Mouse (Mus musculus): ENCODE measurements around the gene Kif28.
"Not testable (repeated sequence)": the region's sequence is repeated elsewhere in the genome, so short reads cannot be mapped to it uniquely, and the experiment has no call there.

Kif28 gene

DNA sequence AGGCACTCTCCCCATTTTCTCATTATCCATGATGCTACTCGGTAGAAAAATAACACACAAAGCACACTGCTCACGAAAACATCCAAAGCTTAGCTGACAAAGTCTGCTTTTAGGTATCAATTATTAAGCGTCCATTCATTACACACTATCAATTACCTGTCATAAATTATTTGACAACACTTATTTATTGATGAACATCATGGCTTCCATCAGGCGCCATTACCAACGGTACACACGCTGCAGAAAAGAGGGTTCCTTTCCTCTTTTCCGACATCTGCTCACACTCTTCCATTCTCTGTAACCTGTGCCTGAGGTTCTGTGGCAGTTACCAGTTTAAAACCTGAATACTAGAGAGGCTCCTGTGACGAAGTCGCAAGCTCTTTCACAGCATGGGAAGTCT is at the start of gene Kif28:
Gene Kif28 (minus strand): TSS at position 101 of the 400 bp plus-strand sequence.
- DNase-seq (ENCODE audit: low read depth, low spot score) = no peak

GRCm38 (mm10) chr1:179787281-179787680 is 42.2 kb upstream of the Kif28 start:
- DNase-seq (ENCODE audit: low read depth, low spot score) = no peak

DNA sequence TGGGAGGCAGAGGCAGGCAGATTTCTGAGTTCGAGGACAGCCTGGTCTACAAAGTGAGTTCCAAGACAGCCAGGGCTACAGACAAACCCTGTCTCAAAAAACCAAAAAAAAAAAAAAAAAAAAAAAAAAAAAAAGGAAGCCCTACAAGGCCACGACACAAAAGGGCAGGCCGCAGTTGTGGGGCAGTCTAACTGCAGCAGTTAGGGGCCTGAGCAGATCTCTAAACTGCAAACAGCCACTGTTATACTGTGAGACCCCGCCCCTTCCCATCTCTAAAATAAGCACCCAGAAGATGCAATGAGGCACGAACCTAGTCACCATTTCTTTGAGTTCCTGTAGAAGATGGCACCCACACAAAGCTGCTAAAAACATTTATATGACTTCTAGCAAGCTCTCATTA is 40.4 kb upstream of the Kif28 start:
- no peak for DNase-seq (ENCODE audit: low read depth, low spot score)

- no peak for DNase-seq (ENCODE audit: low read depth, low spot score)
Observed at GRCm38 (mm10) chr1:179784098-179784497, 39.0 kb upstream of the Kif28 start.

- DNase-seq (ENCODE audit: low read depth, low spot score) = no peak
Observed at GRCm38 (mm10) chr1:179776831-179777230, 31.8 kb upstream of the Kif28 start.

GRCm38 (mm10) chr1:179760553-179760952 is 15.5 kb upstream of the Kif28 start:
- no peak for DNase-seq (ENCODE audit: low read depth, low spot score)

GRCm38 (mm10) chr1:179760086-179760485 is 15.0 kb upstream of the Kif28 start:
- DNase-seq (ENCODE audit: low read depth, low spot score) = no peak

DNA sequence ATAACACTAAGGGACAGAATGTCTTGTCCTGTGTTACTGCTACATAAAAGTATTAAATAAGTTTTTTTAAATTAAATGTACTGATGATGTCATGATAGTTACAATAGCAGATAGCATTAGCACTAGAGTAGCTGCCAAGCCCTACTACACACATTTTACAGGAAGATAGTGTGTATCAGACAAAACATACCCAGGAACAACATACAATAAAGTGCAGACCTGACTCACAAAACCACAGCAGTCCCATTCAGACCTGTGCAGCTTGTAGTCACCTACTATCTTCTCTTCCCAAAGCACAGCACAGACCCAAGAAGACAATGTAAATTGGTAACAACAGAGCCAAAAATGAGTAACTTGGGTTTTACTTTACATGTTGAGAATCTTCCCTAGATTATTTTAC is 11.4 kb upstream of the Kif28 start:
- DNase-seq (ENCODE audit: low read depth, low spot score) = no peak

GRCm38 (mm10) chr1:179753006-179753405 is 7.9 kb upstream of the Kif28 start:
- DNase-seq (ENCODE audit: low read depth, low spot score) = no peak

DNA sequence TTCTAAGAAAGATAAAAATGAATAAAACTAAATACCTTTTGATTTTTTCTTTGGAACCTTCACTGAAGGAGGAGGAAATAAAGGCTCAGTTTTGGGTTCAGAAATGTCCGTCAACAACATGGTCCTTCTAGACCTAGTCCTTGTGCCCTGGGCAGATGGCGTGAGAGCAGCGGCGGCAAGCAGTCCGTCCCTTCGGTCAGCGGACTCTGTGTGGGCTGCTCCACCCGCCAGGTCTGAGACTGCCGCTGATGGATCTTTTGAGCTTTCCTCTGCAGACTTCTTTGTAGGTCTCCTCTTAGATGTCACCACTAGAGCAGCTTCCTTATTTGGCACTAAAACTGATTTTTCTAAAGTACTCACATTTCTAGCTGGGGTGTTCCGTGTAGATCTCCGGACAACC is 7.2 kb upstream of the Kif28 start:
- DNase-seq (ENCODE audit: low read depth, low spot score) = no peak

DNA sequence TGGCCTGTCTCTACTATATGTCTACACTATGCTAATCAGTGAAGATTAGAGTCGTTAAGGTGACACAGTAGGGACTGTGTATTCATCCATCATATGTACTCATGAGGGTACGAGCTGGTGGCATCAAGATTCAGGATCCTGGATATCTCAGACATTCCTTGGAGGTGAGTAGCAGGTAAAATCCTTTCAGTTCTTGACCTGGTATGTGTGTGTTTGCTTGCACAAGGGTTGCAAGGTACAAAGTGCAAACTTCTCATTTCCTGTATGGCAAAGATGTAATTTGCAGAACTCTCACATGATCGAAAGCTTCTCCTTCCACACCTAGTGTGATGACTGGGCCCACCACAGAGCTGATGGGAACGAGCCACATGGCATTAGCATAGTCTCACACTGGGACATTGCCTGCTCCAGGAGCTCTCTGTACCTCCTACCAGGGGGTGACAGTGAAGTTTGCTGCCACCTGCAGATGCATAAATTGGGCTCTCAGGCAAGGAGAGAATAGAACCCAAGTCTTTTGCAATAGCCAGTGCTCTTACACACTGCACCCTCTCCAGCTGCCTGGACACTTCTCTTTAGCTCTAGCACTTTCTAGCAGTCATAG is 1.4 kb downstream of the Kif28 start:
- no peak for DNase-seq (ENCODE audit: low read depth, low spot score)

DNA sequence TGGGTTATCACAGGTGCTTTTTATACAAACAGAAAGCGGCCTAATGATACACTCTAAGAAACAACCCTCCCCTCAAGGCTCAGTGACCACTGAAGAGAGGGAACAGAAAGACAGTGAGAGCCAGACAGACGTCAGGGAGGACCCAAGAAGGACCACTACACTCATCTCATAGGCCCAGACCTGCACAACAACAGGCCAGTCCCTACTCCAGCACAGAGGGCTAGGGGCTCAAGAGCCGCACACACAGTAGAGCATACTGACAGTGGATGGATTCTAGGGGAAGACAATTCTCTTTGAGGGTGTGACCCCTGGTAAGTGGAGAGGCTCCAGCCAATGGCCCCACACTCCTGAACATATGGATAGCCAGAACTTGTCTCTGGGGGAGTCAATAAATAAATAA is 8.6 kb downstream of the Kif28 start:
- no peak for DNase-seq (ENCODE audit: low read depth, low spot score)

- peak; percentile 84 for DNase-seq (ENCODE audit: low read depth, low spot score)
Observed at GRCm38 (mm10) chr1:179734500-179735474, 10.3 kb downstream of the Kif28 start.

- no peak for DNase-seq (ENCODE audit: low read depth, low spot score)
Observed at GRCm38 (mm10) chr1:179731391-179731790, 13.7 kb downstream of the Kif28 start.

GRCm38 (mm10) chr1:179728661-179729060 is 16.4 kb downstream of the Kif28 start:
- peak; percentile 82 for DNase-seq (ENCODE audit: low read depth, low spot score)

GRCm38 (mm10) chr1:179722811-179723469 is 22.1 kb downstream of the Kif28 start:
- peak; percentile 86 for DNase-seq (ENCODE audit: low read depth, low spot score)

- no peak for DNase-seq (ENCODE audit: low read depth, low spot score)
Observed at GRCm38 (mm10) chr1:179715786-179716185, 29.3 kb downstream of the Kif28 start.

DNA sequence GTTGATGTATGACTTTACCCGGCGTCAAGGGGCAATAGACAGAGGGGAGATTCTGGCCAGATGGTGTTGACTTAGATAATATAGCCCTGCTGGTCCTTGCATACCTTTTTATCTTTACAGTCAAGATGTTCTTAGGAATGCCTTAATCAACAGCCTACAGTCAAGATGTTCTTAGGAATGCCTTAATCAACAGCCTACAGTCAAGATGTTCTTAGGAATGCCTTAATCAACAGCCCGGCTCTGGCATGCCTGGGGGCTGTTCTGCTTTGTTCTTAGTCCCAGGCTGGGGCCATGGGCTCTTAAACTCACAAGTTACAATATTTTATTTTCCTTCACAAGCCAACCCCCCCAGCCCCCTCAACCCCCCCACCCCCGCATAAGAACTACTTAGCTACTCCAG is 29.8 kb downstream of the Kif28 start:
- DNase-seq (ENCODE audit: low read depth, low spot score) = not testable (repeated sequence)

DNA sequence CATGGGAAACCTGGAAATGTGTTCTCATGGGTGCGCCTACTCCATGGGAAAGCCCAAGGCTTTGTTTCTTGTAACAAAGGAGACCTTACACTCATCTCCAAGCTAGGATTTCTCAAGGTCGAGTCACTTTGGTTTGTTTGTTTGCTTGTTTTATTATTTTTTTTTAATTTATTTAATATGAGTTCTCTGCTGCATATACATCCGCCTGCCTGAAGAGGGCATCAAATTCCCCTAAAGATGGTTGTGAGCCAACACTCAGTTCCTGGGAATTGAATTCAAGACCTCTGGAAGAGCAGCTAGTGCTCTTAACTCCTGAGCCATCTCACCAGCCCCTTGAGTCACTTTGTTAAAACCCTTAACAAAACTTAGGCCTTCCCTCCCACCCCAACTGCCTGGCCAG is 31.7 kb downstream of the Kif28 start:
- DNase-seq (ENCODE audit: low read depth, low spot score) = peak; percentile 30

DNA sequence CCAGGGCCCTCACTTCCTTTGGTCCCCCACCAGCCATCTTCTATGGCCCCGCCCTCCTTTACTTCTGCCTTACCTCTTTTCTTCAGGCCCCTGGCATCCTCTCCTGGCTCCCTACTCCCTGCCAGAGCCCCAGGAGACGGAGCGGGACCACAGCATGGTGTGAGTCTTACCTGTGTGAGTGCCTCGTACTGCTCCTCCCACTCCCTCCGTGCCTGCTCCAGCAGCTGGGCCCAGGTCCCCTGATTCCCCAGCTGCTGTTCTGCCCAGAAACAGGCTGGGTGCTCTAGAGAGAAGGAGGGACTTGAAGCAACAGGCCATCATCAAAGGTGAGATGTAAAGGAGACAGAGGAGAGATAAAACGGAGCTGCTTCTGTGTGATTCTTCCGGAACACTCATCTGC is 32.4 kb downstream of the Kif28 start:
- DNase-seq (ENCODE audit: low read depth, low spot score) = no peak

DNA sequence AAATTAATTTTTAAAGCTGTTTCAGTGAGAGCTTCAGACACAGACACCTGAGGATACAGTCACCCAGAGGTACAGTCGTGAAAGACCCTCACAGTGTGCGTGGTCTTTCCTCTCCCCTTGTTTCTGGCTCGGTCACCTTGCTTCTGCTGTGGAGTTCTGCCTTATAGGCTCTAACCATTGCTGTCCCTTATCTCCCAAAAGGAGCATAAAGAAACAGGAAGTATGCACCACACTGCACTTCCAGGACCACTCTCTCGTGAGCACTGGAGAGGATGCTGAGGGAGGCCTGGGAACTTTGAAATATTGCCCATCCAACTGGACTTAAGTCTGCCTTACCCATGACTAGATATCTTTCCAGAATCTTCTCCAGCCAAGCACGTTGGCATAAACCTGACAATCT is 34.3 kb downstream of the Kif28 start:
- DNase-seq (ENCODE audit: low read depth, low spot score) = no peak

DNA sequence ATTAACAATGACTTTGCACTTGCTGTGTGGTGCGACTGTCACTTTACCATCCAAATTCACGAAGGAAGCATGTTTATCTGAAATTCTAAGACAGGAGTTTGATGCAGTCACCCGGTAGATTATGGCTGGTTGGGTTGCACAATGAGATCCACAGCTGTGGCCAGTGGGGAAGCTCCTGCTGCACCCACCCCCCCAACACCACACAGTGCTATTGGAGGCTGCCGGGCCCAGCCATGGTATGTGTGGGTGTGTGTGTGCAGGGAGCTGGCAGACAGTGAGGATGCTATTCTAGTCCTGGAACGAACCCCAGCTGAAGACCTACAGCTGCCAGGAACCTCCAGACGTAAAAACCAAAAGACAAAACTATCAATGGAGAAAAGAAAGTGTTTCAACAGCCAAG is 35.7 kb downstream of the Kif28 start:
- DNase-seq (ENCODE audit: low read depth, low spot score) = no peak

Measured in ZHBTc4 (cell line).